Mouse (Mus musculus) v-Abl transformed pro-B cells (cell line): ENCODE measurements around the gene Gm10309.

Experiments used
- in situ Hi-C, 2 experiments: fragments of 400-800 bp; cut with MboI; formaldehyde crosslinking; loops; one replicate each; pipeline ENCODE4 v1.15.1; 2025; ENCODE audit not compliant: unreplicated experiment in 2 of 2

Gene Gm10309

DNA sequence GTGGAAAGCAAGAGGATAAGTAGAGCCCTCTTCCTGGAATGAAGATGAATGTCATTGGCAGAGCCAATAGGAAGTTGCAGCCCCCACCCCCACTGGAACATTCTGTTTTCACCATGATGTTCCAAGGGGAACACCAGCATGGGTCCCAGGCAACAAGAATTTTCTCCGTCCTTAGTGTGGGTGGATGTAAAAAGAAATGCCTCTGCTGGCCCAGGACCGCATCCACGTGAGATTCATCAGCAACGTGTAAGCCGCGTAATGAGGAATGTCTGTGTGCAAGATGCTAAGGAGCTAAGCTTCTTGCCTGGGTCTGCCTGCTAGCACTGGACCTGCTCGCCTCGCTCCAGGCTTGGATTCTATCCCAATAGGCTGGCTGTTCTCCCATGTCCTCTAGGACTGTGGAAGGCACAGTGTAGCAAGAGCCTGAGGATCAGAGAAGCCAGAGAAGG is at the start of gene Gm10309:
Gm10309 (minus strand) TSS at position 50 of the 449 bp plus-strand sequence.
- in situ Hi-C loops = loop anchor here (25.0 kb wide), 3 partner anchors 757 to 1668 kb away; partner anchors contain the start of gene Mcfd2 (in 1 of the 2)

DNA sequence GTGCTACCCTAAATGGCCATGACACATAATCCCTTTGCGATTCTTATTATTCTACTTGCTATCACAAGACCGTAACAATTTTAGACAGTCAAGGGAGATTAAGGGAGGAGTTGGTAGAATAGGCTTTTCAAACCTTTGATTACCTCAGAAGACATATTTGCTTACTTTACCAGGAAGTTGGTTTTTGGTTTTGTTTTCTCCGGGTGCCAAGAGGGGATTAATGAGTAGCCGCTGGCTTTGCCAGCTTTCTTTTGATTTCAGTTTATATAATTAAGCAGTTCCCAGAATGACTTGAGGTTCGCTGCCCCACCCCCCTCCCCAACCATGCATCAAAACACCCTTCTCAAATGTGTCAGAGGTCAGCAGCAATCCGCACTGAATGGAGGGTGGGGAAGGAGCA is 47.0 kb upstream of the Gm10309 start:
- in situ Hi-C loops = no loop called here

DNA sequence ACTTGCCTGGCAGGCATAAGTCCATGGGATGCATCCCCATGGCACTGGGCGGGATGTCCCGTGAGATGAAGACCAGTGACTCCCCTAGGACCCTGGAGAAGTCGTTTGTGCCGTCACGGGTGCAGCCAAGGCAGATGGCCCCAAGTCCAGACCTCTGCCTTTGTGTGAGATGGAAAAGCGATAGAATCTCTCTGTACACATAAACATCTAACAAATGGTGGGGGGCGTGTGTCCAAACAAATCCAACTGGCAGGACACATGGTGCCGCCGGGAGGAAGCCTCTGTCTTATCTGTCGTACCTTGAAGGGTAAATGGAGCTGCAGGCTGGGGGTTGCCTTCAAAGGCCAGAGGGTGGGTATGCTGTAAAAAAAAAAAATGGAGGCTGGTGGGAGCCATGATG is 46.5 kb upstream of the Gm10309 start:
- in situ Hi-C loops = no loop called here

DNA sequence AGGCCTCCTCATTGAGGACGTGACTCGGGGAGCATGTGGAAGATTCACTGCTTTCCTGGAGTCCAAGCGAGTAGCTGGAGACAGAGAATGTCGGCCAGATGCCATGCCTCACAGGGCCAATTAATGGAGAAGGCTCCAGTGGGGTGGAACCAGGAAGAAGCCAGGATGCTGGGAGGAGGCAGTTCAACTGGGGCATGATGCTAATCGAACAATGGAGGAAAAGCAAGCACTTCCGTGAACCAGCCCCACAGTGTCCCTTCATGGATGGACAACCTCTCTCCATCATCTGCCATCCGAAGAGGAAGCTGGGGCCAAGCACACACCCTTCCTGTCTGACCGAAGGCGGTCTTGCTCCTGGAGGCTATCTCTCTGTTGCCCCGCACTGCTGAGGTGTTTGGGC is 44.1 kb upstream of the Gm10309 start:
- in situ Hi-C loops = no loop called here

DNA sequence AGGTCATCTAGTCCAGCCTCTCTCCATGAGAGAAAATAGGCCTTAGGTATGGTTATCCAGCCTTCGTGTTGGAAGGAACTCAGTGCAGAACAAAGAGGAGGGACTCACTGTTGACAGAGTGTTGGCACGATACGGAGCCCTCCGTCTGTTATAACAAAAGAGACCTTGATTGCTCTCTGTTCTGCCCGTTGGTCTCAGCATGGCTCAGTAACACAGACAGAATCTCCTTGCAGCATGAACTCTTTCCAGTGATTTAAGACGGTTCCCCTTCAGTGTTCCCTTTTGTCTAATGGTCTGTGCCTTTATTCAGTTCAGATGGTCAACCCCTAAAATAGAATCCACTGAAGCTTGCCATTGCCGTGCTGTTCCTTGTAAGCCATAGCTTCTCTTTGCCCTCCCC is 41.5 kb upstream of the Gm10309 start:
- in situ Hi-C loops = no loop called here

DNA sequence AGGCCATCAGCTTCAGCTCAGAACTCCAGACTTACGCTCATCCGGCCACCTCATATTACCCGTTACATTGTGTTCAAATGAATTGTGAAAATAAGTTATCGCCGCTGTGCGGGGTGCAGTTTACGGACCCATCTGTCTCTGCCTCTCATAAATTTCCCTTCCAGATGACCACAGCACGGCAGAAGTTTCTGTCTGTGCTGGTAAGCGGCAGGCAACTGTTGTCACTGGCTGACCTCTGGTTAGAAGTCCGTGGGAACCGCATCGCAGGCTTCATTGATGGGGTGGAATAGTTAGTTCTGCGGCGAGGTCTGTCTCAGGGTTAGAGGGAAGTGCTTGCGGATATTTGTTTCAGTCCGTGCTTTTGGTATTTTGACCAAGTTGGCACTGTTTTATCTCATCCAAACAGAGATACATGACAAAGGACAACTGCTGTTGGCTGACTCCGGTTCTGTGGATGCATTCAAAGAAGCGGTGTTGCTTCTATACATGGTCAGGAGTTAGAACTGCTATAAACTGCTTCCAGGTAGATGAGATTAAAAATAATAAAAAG is 34.9 kb upstream of the Gm10309 start:
- in situ Hi-C loops = loop anchor here in 1 of 2 experiments (5.0 kb wide), 2 partner anchors 207 to 272 kb away; no protein-coding TSS in a partner anchor

DNA sequence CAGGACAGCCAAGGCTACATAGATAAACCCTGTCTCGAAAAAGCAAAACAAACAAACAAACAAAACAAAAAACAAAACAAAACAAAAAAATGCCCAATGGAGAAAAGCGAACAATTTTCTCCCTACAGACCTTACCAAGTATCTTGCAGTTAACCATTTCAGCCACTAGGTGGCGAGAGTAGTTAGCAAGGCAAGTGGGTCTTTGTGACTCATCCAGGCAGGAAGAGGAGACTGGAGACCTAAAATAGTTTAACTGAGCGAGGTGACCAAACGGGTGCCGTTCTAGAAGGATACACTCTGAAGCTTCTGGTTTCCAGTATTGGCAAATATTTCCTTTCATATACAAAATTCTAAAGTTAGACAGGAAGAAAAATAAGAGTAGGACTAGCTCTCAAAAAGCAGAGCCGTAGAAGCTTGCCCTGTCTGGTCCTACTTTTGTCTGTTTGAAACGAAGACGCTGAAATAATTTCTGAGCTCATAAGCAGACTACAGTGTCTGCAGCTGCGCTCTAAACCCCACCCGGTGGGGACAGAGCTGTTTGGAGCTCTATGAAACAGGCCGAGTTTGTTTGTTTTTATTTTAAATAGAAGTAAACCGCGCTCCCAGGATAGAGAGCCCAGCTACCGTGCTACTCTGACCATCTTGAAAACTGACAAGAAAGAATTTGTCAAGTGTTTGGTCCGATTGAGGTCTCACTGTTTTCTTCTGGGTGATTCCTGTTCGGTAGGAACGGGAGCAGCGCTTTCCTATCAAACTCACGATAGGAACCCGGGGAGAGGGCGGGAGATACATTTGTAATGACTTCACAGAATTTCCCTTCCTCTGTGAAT is 31.0 kb upstream of the Gm10309 start:
- in situ Hi-C loops = loop anchor here in 1 of 2 experiments (5.0 kb wide), 2 partner anchors 211 to 276 kb away; no protein-coding TSS in a partner anchor

DNA sequence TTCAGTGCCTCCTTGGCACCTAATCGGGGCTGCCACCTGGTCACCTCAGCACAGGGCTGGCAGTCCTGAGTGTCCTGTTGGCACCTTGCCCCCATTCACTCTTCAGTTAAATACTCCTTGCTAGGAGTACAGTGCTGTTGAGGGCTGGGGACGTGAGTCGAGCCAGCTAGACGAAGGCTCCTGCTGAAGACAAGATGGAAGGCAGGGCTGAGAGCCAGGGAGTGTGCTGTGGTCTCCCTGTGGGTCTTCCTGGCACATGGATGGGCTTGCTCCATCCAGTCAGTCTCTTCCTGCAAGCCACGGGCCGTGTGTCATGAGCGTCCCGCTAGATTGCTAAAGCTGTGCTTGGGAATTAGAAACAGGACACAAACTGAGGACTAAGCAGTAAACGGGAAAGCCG is 30.1 kb upstream of the Gm10309 start:
- in situ Hi-C loops = loop anchor here in 1 of 2 experiments (5.0 kb wide), 2 partner anchors 212 to 277 kb away; no protein-coding TSS in a partner anchor

DNA sequence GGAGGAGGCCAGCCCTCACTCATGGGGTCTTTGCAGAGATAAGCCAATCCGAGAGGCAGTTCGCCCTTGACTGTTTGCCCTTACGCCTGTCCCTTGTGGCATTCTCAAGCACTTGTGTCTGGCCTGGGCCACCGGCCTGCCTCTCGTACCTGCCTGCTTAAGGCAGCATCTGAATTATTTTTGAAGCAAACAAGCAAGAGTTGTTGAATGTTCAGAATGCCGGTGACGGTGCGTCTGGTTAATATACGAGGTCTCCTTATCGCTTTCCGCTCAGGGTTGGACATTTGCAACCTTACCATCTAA is 28.5 kb upstream of the Gm10309 start:
- in situ Hi-C loops = no loop called here

DNA sequence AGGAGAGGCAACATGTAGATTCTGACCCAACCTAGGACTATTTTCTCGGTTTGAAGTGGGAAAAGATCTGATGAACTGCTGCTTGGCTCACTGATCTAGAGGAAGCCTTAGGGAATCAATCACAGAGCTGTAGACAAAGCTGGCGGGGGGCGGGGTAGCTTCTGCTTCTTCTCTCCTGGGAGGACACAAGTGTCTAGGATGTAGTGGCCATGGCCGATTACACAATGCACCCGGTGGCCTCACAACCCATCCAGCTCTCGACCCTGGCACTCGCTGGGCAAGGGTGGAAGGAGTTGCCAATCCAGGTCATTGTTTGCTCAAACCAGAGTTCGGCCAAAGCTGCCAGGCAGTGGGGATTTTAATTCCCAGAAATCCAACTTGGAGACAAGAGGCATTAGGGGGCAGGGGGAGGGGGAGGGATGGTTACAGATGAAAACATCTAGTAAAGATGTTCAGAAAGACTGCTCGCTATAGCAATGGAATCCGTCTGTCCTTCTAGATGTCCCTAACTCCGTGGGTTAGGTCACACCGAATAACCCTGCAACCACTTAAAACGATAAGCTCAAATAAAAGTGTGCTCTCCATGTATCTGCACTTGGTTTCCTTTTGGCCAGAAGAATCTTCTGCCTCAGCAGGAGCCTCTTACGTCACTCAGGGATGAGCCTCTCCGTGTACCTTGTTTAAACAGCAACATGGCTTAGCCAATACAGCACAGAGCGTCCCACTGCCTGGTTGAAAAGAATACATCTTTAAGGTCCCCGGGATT is 27.9 kb upstream of the Gm10309 start:
- in situ Hi-C loops = no loop called here

DNA sequence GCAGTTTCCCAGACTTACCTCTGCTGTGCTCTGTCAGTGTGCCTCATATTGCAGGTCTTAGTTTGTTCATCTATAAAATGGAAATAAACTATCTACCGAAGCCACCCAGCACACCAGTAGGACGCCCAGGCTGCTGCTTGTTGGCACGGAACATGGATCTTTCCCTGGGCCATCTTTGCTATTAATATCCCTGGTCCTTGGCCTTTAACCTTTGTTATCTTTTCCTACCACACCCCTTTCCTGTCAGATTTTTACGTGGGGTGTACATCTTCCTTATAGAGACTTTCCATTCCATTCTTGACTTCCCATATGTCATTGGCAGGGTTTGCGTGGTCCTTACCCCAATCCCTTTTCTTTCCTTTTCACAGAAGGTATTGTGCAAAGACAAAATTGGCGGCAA is 26.2 kb upstream of the Gm10309 start:
- in situ Hi-C loops = no loop called here

DNA sequence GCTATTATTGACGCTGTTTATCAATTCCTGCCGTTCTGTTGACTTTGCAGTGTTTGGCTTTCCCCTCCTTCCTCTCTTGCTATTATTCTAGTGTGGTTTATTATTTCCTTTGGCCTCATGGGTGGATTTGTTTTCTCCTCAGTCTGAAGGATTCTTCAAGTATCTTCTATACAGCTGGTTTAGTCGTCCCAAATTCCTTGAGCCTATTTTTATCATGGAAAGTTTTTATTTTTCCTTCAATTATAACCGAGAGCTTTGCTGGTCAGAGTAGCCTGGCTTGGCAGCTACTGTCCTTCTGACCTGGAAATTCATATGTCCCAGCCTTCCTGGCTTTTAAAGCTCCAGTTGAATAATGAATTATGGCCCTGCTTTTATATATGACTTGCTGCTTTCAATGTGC is 24.4 kb upstream of the Gm10309 start:
- in situ Hi-C loops = no loop called here

DNA sequence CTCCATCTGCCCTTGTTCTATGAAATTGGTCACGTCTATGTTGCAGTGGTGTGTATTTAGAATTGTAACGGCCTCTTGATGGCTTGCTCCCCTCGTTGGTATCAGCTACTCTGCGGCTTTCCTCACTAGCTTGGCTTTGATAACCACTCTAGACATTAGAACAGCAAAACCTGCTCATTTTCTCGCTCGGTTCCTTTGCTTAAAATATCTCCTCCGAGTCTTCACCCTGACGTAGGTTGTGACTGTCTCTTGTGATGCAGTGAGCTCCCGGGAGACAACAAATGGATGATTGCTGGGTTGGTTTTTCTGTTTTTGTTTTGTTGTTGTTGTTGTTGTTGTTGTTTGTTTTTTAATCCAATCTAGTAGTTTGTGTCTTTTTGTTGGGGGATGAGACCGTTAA is 24.0 kb upstream of the Gm10309 start:
- in situ Hi-C loops = no loop called here

DNA sequence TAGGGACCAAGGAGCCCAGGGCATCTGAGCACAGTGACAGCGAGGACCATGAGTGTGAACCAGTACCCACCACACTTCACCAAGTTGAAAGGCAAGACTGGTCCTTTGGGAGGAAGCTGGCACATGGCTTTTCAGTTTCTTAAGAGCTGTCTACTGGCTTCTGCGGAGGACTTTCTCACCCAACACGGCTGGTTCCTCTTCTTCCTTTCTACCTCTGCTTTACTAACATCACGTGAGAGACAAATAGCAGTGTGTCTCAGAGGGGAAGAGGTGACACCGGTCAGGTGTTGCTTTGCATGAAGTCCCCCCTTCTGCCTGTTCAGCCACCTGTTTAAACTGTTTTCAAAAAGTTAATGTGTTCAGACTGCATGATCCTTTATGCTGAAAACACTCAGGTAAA is 22.3 kb upstream of the Gm10309 start:
- in situ Hi-C loops = no loop called here

DNA sequence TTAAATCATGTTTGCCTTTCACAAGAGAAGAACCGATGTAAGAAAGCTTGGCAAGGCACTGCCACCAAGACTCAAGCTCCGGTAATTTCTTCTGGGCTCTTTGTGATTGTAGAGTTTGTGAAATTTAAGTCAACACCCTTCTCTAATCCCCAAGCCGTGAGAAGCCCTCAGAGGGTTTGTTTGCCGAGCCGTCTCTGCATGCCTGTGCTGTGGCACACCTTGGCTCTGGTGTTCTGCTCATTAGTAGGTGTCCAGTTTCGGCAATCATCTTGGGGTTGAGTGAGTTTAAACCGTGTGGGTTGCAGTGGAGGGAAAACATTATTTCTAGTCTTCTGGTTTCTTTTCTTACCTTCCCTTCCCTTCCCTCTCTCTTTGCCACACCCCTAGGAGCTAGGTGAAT is 21.0 kb upstream of the Gm10309 start:
- in situ Hi-C loops = no loop called here

DNA sequence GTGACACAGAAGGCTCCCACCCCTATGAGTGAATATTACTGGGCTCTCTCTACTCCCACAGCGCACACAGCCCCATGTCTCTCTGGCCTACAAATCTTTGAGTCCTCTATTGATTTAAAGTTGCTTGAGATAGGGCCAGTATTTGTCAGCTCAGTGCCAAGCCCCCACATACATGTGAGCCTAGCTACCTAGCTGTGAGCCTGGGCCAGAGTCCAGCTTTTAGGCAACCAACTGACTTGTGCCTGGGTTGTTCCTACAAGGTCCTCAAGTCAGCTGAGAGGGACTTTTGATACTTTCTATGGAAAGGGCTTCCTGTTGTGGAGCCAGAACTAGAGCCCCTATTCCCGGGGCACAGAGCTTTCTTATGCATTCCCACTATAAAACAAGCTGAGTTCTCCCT is 20.0 kb upstream of the Gm10309 start:
- in situ Hi-C loops = no loop called here

DNA sequence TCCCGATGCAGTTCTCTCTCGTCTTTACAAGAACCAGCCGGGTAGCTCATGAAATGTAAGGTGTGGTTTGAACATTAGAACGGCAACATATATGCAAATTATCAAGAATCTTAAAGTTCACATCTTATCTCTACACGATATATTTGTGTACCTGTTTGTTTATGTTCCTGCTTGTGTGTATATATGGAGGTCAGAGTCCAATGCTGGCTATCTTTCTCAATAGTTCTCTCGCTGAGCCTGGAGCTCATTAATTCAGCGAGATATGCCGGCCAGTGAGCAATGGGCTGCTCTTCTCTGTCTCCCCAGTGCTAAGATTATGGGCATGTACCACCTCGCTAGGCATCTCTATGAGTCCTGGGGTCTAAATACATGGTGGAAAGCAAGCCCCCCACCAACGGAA is 18.8 kb upstream of the Gm10309 start:
- in situ Hi-C loops = loop anchor here (25.0 kb wide), 3 partner anchors 738 to 1687 kb away; partner anchors contain the start of gene Mcfd2 (in 1 of the 2)

DNA sequence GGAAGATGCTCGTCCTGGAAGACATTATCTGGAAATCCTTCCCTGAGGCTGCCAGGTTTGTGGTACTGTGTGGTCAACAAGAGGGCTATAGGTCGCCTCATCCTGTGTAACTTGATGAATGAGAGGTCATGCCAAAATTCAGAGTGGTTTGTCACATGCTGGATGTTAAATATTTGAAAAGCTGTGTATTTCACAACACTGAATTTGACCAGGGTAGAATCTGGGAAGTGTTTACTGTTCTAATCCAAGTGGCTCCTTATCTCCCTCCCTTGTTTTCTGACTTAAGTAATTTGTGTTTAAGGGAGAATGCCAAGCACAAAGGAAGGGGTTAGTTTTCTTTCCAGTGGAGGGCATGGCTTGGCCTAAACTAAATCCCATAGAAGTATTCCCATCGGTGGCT is 18.3 kb upstream of the Gm10309 start:
- in situ Hi-C loops = loop anchor here (25.0 kb wide), 3 partner anchors 739 to 1686 kb away; partner anchors contain the start of gene Mcfd2 (in 1 of the 2)

DNA sequence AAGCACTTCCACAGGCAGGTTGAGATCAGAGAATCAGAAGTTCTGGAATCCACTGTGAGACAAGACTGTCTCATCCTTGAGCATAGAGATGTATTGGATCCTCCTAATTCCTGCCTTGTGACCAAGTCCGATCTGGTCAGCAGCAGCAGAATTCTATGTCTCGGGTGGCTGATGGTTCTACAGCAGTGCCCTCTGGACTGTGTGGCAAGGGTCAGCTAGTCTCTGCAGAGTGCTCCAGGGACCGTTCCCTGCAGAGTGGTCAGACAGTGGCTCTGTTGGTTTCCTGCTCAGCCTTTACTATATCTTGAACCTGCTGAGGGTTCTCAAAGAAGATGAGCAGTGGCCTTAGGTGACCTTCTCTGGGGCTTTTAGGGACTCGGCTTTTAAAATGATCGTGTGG is 17.6 kb upstream of the Gm10309 start:
- in situ Hi-C loops = loop anchor here (25.0 kb wide), 3 partner anchors 740 to 1685 kb away; partner anchors contain the start of gene Mcfd2 (in 1 of the 2)

DNA sequence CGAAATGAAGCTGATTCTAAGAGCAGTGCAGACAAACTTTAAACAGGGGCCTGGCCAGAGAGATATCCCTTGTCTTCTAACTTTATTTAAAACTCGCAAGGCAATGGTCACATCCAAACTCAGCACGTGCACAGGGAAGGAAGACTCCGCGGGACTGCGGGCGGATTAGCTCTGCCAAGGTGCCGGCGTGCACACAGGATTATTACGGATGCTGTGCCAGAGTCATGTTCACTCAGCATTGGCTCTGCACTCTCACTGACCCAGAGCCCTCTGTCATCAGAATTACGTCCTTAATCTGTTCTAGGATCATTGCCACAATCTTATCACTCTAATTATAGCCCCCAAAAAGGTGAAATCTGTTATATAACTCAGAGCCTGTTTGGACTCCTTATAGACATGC is 16.2 kb upstream of the Gm10309 start:
- in situ Hi-C loops = loop anchor here (25.0 kb wide), 3 partner anchors 741 to 1684 kb away; partner anchors contain the start of gene Mcfd2 (in 1 of the 2)

DNA sequence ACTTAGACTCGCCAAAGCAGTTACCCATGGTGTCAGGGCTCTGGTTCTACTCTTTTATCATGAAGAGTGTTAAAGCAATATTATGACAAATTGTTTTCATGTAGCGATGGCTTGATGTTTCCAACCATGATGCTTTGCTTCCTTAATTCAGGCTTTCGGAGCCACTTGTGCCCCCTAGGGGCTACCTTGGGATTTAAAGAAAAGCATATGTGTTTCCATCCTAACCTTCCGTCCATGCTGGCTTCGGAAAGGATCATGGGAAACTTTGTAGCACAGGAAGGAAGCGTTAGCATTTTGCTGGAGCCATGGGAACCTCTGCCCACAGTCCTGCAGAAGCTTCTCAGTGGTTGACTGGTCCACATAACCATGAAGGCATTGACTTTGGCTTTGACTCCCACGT is 13.6 kb upstream of the Gm10309 start:
- in situ Hi-C loops = loop anchor here (25.0 kb wide), 3 partner anchors 744 to 1681 kb away; partner anchors contain the start of gene Mcfd2 (in 1 of the 2)
